Mouse (Mus musculus): ENCODE results near the gene Rassf6. TPM values are rescaled to one million over a fixed set of nuclear protein-coding genes. Genes with fewer than 3 reads are reported as not detected.
A peak's percentile ranks its signal among the peaks of the same experiment; 100 is the strongest.

Gene Rassf6
- polyA plus RNA-seq, 1 experiment = 0.55 TPM

GRCm38 (mm10) chr5:90591936-90592335, 48.5 kb downstream of the Rassf6 start:
- H3K4me3 ChIP-seq (ENCODE audit: extremely low read depth, insufficient read depth, insufficient read length) = no peak overlapping the region
- TF ChIP-seq CTCF (IDR thresholded peaks at IDR 0.05; ENCODE audit: extremely low read depth, insufficient read depth, insufficient read length, insufficient replicate concordance) (no peak), POLR2A (IDR thresholded peaks at IDR 0.05; ENCODE audit: low read depth, low read length) (no peak)
- 76% methylated on average over 6 of the region's 6 CpGs for WGBS
- DNase-seq (ENCODE audit: low read depth in 1 of 2, low spot score in 2 of 2) = no peak
- H3K27ac ChIP-seq (ENCODE audit: insufficient read depth, low read length) = no peak overlapping the region
- no peaks in the 10 kb centered on the region for H3K27me3 ChIP-seq (ENCODE audit: control insufficient read depth, insufficient read depth, low read length)
- no peaks in the 10 kb centered on the region for H3K36me3 ChIP-seq (ENCODE audit: control insufficient read depth, insufficient read depth, low read length)
- H3K4me1 ChIP-seq (ENCODE audit: control insufficient read depth, insufficient read depth, insufficient read length) = no peaks in the 10 kb centered on the region

- DNase-seq (ENCODE audit: low read depth in 1 of 2, low spot score in 2 of 2) = no peak
- Histone ChIP-seq H3K36me3 (ENCODE audit: control insufficient read depth, insufficient read depth, low read length) (no peaks in the 10 kb centered on the region), H3K4me1 (ENCODE audit: control insufficient read depth, insufficient read depth, insufficient read length) (no peaks in the 10 kb centered on the region), H3K4me3 (ENCODE audit: extremely low read depth, insufficient read depth, insufficient read length) (no peak overlapping the region), H3K27me3 (ENCODE audit: control insufficient read depth, insufficient read depth, low read length) (no peaks in the 10 kb centered on the region), H3K27ac (ENCODE audit: insufficient read depth, low read length) (no peak overlapping the region)
- WGBS = 90% methylated on average over 10 of the region's 10 CpGs
- TF ChIP-seq POLR2A (IDR thresholded peaks at IDR 0.05; ENCODE audit: low read depth, low read length) (no peak), CTCF (IDR thresholded peaks at IDR 0.05; ENCODE audit: extremely low read depth, insufficient read depth, insufficient read length, insufficient replicate concordance) (no peak)
Measured at GRCm38 (mm10) chr5:90590676-90591075, 49.8 kb downstream of the Rassf6 start.

- WGBS = 27% methylated on average over 25 of the region's 25 CpGs
- H3K4me3 ChIP-seq (ENCODE audit: extremely low read depth, insufficient read depth, insufficient read length) = peak overlapping the region; percentile 42; the same call in 1 of the 2 replicates
Measured at GRCm38 (mm10) chr5:90588708-90589595, 51.5 kb downstream of the Rassf6 start.

GRCm38 (mm10) chr5:90588104-90588503, 52.4 kb downstream of the Rassf6 start:
- Histone ChIP-seq H3K27ac (ENCODE audit: insufficient read depth, low read length) (no peak overlapping the region), H3K27me3 (ENCODE audit: control insufficient read depth, insufficient read depth, low read length) (no peaks in the 10 kb centered on the region), H3K36me3 (ENCODE audit: control insufficient read depth, insufficient read depth, low read length) (no peaks in the 10 kb centered on the region), H3K4me1 (ENCODE audit: control insufficient read depth, insufficient read depth, insufficient read length) (no peaks in the 10 kb centered on the region), H3K4me3 (ENCODE audit: extremely low read depth, insufficient read depth, insufficient read length) (no peak overlapping the region)
- DNase-seq (ENCODE audit: low read depth in 1 of 2, low spot score in 2 of 2) = no peak
- 65% methylated on average over 5 of the region's 5 CpGs for WGBS
- TF ChIP-seq CTCF (IDR thresholded peaks at IDR 0.05; ENCODE audit: extremely low read depth, insufficient read depth, insufficient read length, insufficient replicate concordance) (no peak), POLR2A (IDR thresholded peaks at IDR 0.05; ENCODE audit: low read depth, low read length) (no peak)

More at GRCm38 (mm10) chr5:90588708-90589595, 51.5 kb downstream of the Rassf6 start:
- no peaks in the 10 kb centered on the region for H3K27me3 ChIP-seq (ENCODE audit: control insufficient read depth, insufficient read depth, low read length)
- DNase-seq (ENCODE audit: low read depth in 1 of 2, low spot score in 2 of 2) = peak; percentile 32 to 35
- no peak for TF ChIP-seq POLR2A (IDR thresholded peaks at IDR 0.05; ENCODE audit: low read depth, low read length)
- peak; percentile 72; the same call in 1 of the 2 replicates for TF ChIP-seq CTCF (IDR thresholded peaks at IDR 0.05; ENCODE audit: extremely low read depth, insufficient read depth, insufficient read length, insufficient replicate concordance)
- H3K4me1 ChIP-seq (ENCODE audit: control insufficient read depth, insufficient read depth, insufficient read length) = no peaks in the 10 kb centered on the region
- H3K27ac ChIP-seq (ENCODE audit: insufficient read depth, low read length) = no peak overlapping the region
- no peaks in the 10 kb centered on the region for H3K36me3 ChIP-seq (ENCODE audit: control insufficient read depth, insufficient read depth, low read length)

GRCm38 (mm10) chr5:90586511-90586910, 53.9 kb downstream of the Rassf6 start:
- no peaks in the 10 kb centered on the region for H3K4me1 ChIP-seq (ENCODE audit: control insufficient read depth, insufficient read depth, insufficient read length)
- H3K36me3 ChIP-seq (ENCODE audit: control insufficient read depth, insufficient read depth, low read length) = no peaks in the 10 kb centered on the region
- H3K4me3 ChIP-seq (ENCODE audit: extremely low read depth, insufficient read depth, insufficient read length) = no peak overlapping the region
- no peaks in the 10 kb centered on the region for H3K27me3 ChIP-seq (ENCODE audit: control insufficient read depth, insufficient read depth, low read length)
- WGBS = 77% methylated on average over 5 of the region's 5 CpGs
- H3K27ac ChIP-seq (ENCODE audit: insufficient read depth, low read length) = no peak overlapping the region
- no peak for DNase-seq (ENCODE audit: low read depth in 1 of 2, low spot score in 2 of 2)
- TF ChIP-seq POLR2A (IDR thresholded peaks at IDR 0.05; ENCODE audit: low read depth, low read length) = no peak
- TF ChIP-seq CTCF (IDR thresholded peaks at IDR 0.05; ENCODE audit: extremely low read depth, insufficient read depth, insufficient read length, insufficient replicate concordance) = no peak

- Histone ChIP-seq H3K27me3 (ENCODE audit: control insufficient read depth, insufficient read depth, low read length) (no peaks in the 10 kb centered on the region), H3K4me3 (ENCODE audit: extremely low read depth, insufficient read depth, insufficient read length) (no peak overlapping the region), H3K36me3 (ENCODE audit: control insufficient read depth, insufficient read depth, low read length) (no peaks in the 10 kb centered on the region), H3K27ac (ENCODE audit: insufficient read depth, low read length) (no peak overlapping the region), H3K4me1 (ENCODE audit: control insufficient read depth, insufficient read depth, insufficient read length) (no peaks in the 10 kb centered on the region)
- TF ChIP-seq POLR2A (IDR thresholded peaks at IDR 0.05; ENCODE audit: low read depth, low read length) (no peak), CTCF (IDR thresholded peaks at IDR 0.05; ENCODE audit: extremely low read depth, insufficient read depth, insufficient read length, insufficient replicate concordance) (no peak)
- WGBS = 75% methylated on average over 7 of the region's 7 CpGs
- DNase-seq (ENCODE audit: low read depth in 1 of 2, low spot score in 2 of 2) = no peak
Measured at GRCm38 (mm10) chr5:90584799-90585198, 55.7 kb downstream of the Rassf6 start.

GRCm38 (mm10) chr5:90582179-90582578, 58.3 kb downstream of the Rassf6 start:
- H3K27me3 ChIP-seq (ENCODE audit: control insufficient read depth, insufficient read depth, low read length) = no peaks in the 10 kb centered on the region
- no peak for DNase-seq (ENCODE audit: low read depth in 1 of 2, low spot score in 2 of 2)
- no peak for TF ChIP-seq CTCF (IDR thresholded peaks at IDR 0.05; ENCODE audit: extremely low read depth, insufficient read depth, insufficient read length, insufficient replicate concordance)
- no peak for TF ChIP-seq POLR2A (IDR thresholded peaks at IDR 0.05; ENCODE audit: low read depth, low read length)
- WGBS = 92% methylated on average over 6 of the region's 6 CpGs
- H3K27ac ChIP-seq (ENCODE audit: insufficient read depth, low read length) = no peak overlapping the region
- H3K4me3 ChIP-seq (ENCODE audit: extremely low read depth, insufficient read depth, insufficient read length) = no peak overlapping the region
- no peaks in the 10 kb centered on the region for H3K4me1 ChIP-seq (ENCODE audit: control insufficient read depth, insufficient read depth, insufficient read length)
- H3K36me3 ChIP-seq (ENCODE audit: control insufficient read depth, insufficient read depth, low read length) = no peaks in the 10 kb centered on the region

All from spleen, adult 2 months (tissue).